Mouse (Mus musculus) gastrocnemius, postnatal 10 days (tissue): ENCODE results near the gene Olfr525. TPM values are rescaled to one million over a fixed set of nuclear protein-coding genes. Genes with fewer than 3 reads are reported as not detected.

ENCODE experiments used
- DNase-seq: peaks from one replicate; pipeline ENCODE4 v3.0.0; 2021; ENCODE audit warnings: mixed read lengths
- long read RNA-seq, 2 experiments: library from polyadenylated mRNA; stranded (forward); transcript quantifications; one replicate each; pipeline ENCODE4 v2.0.0; 2021
- total RNA-seq, 2 experiments: library from RNA; stranded (reverse); gene quantifications; 2 replicates each; pipeline ENCODE4 v1.2.3; 2021

Olfr525 gene
- total RNA-seq: not detected
- long read RNA-seq, experiment 1: 0 reads
- long read RNA-seq, experiment 2: 0 reads

DNA sequence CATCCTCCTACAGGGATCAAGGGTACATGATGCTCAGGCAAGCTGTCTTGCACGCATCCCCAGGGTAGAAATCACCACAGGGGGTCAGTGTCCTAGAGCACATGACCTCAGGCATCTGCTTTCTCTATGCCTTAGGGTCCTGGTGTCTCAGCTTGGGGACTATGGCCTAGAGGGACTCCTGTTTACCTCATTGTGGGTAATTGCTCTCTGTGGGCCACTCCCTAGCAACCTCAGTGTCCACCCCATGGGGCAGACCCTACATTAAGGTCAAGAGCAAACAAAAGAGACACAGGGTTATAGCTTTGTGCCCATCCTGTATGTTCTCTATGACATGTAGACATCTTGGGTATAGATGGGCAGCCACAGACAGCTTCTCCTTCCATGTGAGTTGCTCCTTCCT is at the start of gene Olfr525:
Gene Olfr525, plus strand, starts transcription at position 301 of the 400 bp plus-strand sequence.
- DNase-seq: no peak

DNA sequence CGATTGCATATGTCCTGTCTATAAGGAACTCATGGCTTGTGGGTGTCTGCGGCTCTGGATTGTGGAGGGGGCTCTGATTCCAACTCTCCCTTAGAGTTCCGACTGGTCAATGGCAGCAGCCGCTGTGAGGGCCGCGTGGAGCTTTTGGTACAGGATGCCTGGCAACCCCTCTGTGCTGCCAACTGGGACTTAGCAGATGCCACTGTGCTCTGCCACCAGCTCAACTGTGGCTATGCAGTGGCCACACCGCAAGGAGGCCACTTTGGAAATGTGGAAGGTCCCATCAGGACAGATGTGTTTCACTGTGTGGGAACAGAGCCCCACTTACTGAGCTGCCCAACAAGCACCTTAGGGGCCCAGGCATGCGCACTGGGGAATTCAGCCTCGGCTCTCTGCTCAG is 24.9 kb upstream of the Olfr525 start:
- no peak for DNase-seq

DNA sequence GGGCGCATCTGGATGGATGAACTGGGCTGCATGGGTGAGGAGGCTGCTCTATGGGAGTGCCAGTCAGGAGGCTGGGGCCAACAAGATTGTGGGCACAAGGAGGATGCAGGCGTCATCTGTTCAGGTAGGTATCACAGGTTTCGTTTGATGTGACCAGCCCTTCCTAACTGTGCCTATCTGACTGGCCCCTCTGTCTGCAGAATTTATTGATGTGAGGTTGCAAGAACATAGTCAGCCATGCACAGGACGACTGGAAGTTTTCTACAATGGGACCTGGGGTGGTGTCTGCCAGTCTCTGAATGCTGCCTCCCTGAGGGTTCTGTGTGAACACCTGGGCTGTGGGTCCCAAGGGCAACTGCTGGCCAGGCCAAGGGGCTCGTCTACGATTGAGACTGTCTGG is 23.8 kb upstream of the Olfr525 start:
- no peak for DNase-seq

DNA sequence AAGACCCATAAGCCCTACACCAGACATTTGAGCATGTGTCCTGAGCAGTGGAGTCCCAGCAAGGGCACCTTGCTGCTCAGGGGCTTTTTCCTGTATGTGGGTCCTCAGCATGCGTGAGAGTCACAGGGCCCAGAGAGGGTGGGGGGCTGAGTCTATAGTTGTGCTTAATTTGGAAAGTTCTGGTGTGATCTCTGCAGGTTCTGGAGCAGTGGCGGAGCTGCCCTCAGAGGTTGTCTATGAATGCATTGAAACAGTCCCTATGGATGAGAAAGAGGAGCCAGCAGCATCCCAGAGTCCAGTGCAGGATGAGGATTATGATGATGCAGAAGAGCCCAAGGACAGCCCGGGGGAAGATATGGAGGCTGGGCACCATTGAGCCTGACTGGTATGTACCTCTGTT is 21.2 kb upstream of the Olfr525 start:
- DNase-seq: no peak

DNA sequence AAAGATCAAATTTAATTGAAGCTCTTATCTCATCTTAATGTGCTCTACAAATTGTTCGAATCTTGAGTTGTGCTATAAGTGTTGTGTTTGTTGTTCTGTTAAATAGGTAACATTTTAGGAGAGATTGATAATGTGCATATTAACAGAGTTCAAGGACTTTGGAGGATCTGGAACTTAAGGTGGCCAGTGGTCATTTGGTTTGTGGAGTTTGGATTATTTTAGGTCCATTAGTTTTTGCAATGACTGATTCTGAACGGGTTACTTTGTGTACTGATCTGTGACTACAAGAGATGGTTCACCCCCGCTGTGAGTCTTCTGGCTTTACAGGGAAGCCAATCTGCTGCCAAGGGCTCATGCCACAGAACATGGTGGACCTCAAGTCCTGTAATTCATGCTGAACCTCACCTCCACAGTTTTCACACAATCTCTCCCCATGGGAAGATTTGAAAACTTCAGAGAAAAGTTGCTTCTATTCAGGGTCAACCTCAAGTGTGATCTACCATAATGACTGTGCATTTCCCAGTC is 735 bp upstream of the Olfr525 start:
- DNase-seq: no peak

DNA sequence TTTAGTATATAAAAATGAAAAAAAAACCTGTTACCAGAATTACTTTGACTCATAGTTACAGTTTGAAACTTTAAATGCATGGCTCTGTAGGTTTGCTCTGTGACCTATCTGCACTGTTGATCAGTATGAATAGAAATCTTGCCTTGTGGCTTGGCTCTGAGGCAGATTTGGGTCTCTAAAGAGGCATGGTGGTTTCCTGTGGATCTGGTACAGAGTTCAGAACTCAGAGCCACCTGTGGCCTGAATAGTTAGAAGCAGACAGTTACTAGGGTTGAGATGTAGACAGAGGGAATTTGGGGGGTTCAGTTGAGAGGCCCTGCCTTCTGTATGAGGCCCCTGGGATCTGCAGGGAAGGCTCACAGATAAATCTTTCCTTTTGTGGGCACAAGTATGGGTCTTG is 477 bp downstream of the Olfr525 start:
- no peak for DNase-seq

DNA sequence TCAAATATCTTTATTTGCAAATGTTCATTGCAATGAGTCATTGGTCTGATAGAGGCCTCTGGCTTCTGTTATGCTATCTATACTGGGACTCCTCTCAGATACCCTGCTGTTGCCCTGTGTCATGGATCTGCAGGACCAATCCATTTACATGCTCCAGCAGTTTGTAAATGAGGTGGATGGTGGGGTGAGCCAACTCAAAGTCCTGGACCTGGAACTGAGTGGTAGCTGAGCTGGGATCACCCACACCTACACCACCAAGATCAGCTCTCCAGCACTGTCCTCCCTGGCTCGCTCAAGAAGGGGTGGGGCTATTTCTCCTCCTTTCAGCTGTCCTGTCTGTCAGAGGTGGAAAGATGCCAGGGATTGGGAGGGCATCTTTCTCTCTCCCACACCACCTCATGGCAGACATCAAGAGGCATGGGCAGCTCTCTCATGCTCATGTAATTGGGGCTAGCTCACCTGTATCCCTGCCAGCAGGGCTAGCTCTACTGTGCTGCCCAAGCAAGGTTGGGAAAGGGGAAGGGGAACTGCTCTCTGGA is 9.2 kb downstream of the Olfr525 start:
- no peak for DNase-seq

DNA sequence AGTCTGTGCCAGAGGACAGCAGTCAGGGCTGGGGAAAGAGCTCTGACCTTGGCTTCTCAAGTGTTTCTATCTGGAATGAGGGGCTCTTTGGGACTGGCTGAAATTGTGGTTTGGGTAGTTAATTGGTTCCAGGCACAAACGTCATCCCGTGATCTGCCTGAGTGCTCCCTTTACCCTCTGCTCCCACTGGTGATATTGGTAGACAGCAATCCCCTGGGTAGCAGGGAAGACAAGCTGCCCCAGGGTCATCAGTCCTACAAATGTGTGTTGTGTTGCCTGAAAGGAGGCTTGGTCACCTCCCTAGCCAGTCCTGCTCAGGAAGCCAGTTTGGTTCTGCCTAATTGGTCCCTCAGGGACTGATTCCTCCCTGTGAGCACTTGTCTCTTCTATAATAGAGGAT is 13.1 kb downstream of the Olfr525 start, which contains the start of gene Olfr527:
Gene Olfr527, plus strand, starts transcription at position 301 of the 400 bp plus-strand sequence.
- DNase-seq: no peak

DNA sequence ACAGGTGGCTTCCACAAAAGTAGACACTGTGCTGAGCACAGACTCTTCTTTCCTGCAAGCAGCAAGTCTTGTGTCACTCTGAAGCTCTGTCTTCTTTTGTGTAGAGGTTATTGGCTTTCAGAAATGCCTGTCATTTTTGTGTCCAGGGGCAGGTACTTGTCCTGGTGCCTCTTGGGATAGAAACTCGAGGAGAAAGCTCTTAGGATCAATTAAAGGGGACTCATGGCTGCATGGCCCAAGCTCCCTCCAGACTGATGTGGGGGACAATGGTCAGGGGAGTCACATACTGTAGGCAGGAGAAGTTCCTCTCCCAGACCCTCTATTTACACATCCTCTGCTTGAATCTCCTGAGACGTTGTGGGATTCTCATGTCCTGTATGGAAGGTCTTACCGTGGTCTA is 40.9 kb downstream of the Olfr525 start, which contains the start of gene Olfr60:
Gene Olfr60, minus strand, starts transcription at position 101 of the 400 bp plus-strand sequence.
- DNase-seq: no peak

DNA sequence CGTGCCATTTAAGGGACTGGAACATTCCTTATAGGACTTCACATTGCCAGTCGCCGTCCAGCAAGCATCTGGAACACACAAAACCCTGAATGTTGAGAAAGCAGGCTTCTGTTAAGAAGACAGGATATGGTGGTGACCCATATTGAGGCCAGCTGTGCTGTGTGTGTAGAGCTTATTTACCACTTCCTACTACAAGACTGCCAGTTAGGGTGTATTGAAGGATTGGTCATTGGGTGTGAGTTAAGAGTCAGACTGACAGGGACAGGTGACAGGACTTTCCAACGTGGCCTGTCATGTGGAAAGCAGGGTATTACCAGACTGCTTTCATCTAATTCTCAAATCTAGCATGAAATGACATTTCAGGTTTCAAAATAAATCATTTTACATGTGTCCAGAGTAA is 53.6 kb downstream of the Olfr525 start:
- no peak for DNase-seq

DNA sequence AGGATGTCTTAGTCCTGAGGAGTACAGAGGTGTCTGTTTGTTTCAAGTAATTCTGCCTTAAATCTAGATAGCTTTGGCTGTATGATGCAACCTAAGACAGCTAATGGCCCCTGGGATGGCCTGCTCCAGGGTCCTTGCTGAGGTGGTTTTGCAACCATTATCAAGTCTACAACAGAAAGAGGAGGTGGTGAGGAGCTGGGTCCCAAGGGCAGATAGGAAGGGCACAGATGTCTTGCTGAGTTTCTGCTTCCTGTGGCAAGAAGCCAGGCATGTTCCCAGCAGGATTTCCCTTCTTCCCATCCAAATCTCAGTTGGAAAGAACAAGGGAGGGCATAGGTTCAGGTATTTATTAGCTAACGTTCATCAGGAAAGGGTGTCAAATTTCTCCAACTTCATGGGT is 55.6 kb downstream of the Olfr525 start, which contains the start of gene Olfr530:
Gene Olfr530, minus strand, starts transcription at position 101 of the 400 bp plus-strand sequence.
- no peak for DNase-seq

DNA sequence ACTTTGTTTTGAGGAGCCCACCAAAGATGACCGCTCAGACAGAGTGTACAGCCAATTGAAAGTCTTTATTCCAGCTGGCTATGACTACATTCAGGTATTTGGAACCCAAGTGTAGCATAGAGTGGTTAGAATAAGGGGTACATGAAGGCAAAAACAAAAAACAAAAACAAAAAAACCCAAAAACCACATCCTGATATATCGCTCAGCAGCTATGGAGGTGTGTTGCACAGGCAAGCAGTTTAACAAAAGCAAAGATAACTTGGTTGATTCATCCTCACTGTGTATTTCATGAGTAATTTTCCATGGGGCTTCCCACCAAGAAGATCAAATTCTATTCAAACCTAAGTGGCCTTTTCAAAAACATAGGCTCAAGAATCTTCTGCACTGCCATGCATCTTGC is 56.3 kb downstream of the Olfr525 start:
- DNase-seq: no peak

Other genes with a start within 250 kb of the Olfr525 start
- under 1 TPM in 1 of 2 experiments, not detected in 1; 0.36 TPM for gene Caly, start 238.3 kb upstream of the Olfr525 start, total RNA-seq
- gene Prap1, start 227.5 kb upstream of the Olfr525 start, total RNA-seq: not detected
- 10 to 100 TPM; 31.2 TPM for gene Fuom, start 218.4 kb upstream of the Olfr525 start, total RNA-seq
- 1 to 10 TPM; 4.7 to 4.8 TPM for gene Paox, start 205.1 kb upstream of the Olfr525 start, total RNA-seq
- 10 to 100 TPM; 83.5 to 93.1 TPM for gene Echs1, start 204.4 kb upstream of the Olfr525 start, total RNA-seq
- gene Mtg1, start 183.3 kb upstream of the Olfr525 start, total RNA-seq: 10 to 100 TPM; 21.9 to 23.5 TPM
- gene Sprn, start 166.0 kb upstream of the Olfr525 start, total RNA-seq: under 1 TPM; 0.56 to 0.61 TPM
- gene Olfr522, start 156.1 kb upstream of the Olfr525 start, total RNA-seq: not detected
- gene Olfr523, start 147.6 kb upstream of the Olfr525 start, total RNA-seq: not detected
- not detected for gene Olfr524, start 114.9 kb upstream of the Olfr525 start, total RNA-seq
- gene Cd163l1, start 102.6 kb upstream of the Olfr525 start, total RNA-seq: not detected
- gene 5830411N06Rik, start 73.6 kb upstream of the Olfr525 start, total RNA-seq: not detected
- not detected for gene Olfr527, start 13.2 kb downstream of the Olfr525 start, total RNA-seq
- not detected for gene Olfr60, start 40.8 kb downstream of the Olfr525 start, total RNA-seq
- not detected for gene Olfr530, start 55.5 kb downstream of the Olfr525 start, total RNA-seq
- not detected for gene Olfr531, start 82.1 kb downstream of the Olfr525 start, total RNA-seq
- gene Olfr532, start 100.8 kb downstream of the Olfr525 start, total RNA-seq: not detected
- not detected for gene Olfr533, start 142.5 kb downstream of the Olfr525 start, total RNA-seq
- gene Olfr535, start 163.4 kb downstream of the Olfr525 start, total RNA-seq: not detected
- gene Olfr536, start 186.5 kb downstream of the Olfr525 start, total RNA-seq: not detected
- not detected for gene Olfr538, start 247.0 kb downstream of the Olfr525 start, total RNA-seq